Mouse (Mus musculus) liver, embryonic 13.5 days (tissue): Measurements from ENCODE around the gene 1190002N15Rik. TPM values are rescaled to one million over a fixed set of nuclear protein-coding genes. Genes with fewer than 3 reads are reported as not detected.

Experiments used
- ATAC-seq: fragments of 200-750 bp; cut with Nextera tagmentation; 2 replicates; pipeline ENCODE4 v1.8.0; 2017; ENCODE audit warnings: low read depth, mild to moderate bottlenecking, moderate number of reproducible peaks, moderate library complexity
- DNase-seq: peaks from one replicate; pipeline ENCODE4 v3.0.0; 2022
- H3K27ac ChIP-seq: fragments of 300-500 bp; sonication (generic); 2 replicates; pipeline ENCODE4 v1.5.1; 2015; ENCODE audit warnings: moderate library complexity, mild to moderate bottlenecking, inconsistent platforms
- H3K27me3 ChIP-seq: fragments of 300-500 bp; sonication (generic); 2 replicates; pipeline ENCODE4 v1.6.1; 2015; ENCODE audit warnings: mild to moderate bottlenecking, inconsistent platforms
- H3K36me3 ChIP-seq: fragments of 300-500 bp; sonication (generic); 2 replicates; pipeline ENCODE4 v1.6.1; 2015; ENCODE audit warnings: mild to moderate bottlenecking, inconsistent platforms
- H3K4me1 ChIP-seq: fragments of 300-500 bp; sonication (generic); replicated peaks from 2 replicates; pipeline ENCODE4 v1.6.1; 2015; ENCODE audit warnings: inconsistent platforms
- H3K4me2 ChIP-seq: fragments of 300-500 bp; sonication (generic); 2 replicates; pipeline ENCODE4 v1.6.1; 2015; ENCODE audit warnings: inconsistent platforms, mild to moderate bottlenecking, moderate library complexity
- H3K4me3 ChIP-seq: fragments of 300-500 bp; sonication (generic); replicated peaks from 2 replicates; pipeline ENCODE4 v1.5.1; 2015; ENCODE audit warnings: mild to moderate bottlenecking, inconsistent platforms
- H3K9ac ChIP-seq: fragments of 300-500 bp; sonication (generic); 2 replicates; pipeline ENCODE4 v1.6.1; 2015; ENCODE audit warnings: mild to moderate bottlenecking, inconsistent platforms
- H3K9me3 ChIP-seq: fragments of 300-500 bp; sonication (generic); replicated peaks from 2 replicates; pipeline ENCODE4 v1.6.1; 2016; ENCODE audit warnings: inconsistent platforms
- WGBS: fragments of 180-500 bp; shearing (Covaris S2); methylation state at CpG from one replicate; pipeline ENCODE4 v1.1.7; 2015; ENCODE audit not compliant: insufficient replicate concordance; 5-methylcytosine and 5-hydroxymethylcytosine counted together
- polyA plus RNA-seq: library from polyadenylated mRNA; unstranded; fragments of >200 nt; fragmentation: Nextera tagmentation; extraction: Ambion mirVana; gene quantifications from 2 replicates; pipeline ENCODE4 v1.2.1, GENCODE M21; 2015

Gene 1190002N15Rik
- polyA plus RNA-seq, 1 experiment from 2014 or later, result 4.2 TPM

- peak overlapping the region; percentile 43; the same call in 1 of the 2 replicates for H3K27ac ChIP-seq
Measured at GRCm38 (mm10) chr9:94540343-94541095, 2.6 kb upstream of the 1190002N15Rik start.

GRCm38 (mm10) chr9:94539346-94539865, 1.5 kb upstream of the 1190002N15Rik start:
- Histone ChIP-seq H3K4me2 (peak overlapping the region; percentile 95), H3K36me3 (no peaks in the 10 kb centered on the region), H3K4me3 (peak overlapping the region; percentile 85), H3K9me3 (no peaks in the 10 kb centered on the region), H3K27ac (0 out of 2 replicates have a peak overlapping the region, but pooled peaks have one; percentile 13), H3K27me3 (no peaks in the 10 kb centered on the region), H3K9ac (peak overlapping the region; percentile 91), H3K4me1 (peaks cover 55% of the 10 kb centered on the region)
- 49% methylated on average over 8 of the region's 8 CpGs for WGBS
- ATAC-seq, result no peak
- no peak for DNase-seq

More at GRCm38 (mm10) chr9:94540343-94541095, 2.6 kb upstream of the 1190002N15Rik start:
- H3K9ac ChIP-seq, result peak overlapping the region; percentile 36; the same call in 1 of the 2 replicates
- H3K4me2 ChIP-seq, result peak overlapping the region; percentile 41
- ATAC-seq (no peak), DNase-seq (peak; percentile 38)
- H3K27me3 ChIP-seq, result no peaks in the 10 kb centered on the region
- H3K4me3 ChIP-seq, result 0 out of 2 replicates have a peak overlapping the region, but pooled peaks have one; percentile 1
- 35% methylated on average over 10 of the region's 10 CpGs for WGBS
- peaks cover 46% of the 10 kb centered on the region for H3K4me1 ChIP-seq
- no peaks in the 10 kb centered on the region for H3K9me3 ChIP-seq
- H3K36me3 ChIP-seq, result no peaks in the 10 kb centered on the region

DNA sequence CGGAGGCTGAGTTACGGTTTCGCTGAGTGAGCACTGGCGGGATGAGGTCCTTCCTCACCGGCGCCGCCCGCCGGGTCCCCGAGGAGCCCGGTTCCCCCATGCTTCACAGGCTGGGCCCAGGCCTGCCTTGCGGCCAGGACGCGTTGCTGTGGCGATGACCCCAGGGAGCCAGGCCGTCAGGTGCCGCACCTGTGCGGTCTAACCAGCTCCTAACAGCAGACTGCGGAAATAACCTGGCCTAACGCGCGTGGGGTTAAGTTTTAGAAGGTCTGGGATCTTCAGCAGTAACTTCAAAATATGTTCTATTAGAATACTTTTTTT, 902 bp upstream of the 1190002N15Rik start:
- Histone ChIP-seq H3K9ac (peak overlapping the region; percentile 91), H3K9me3 (no peaks in the 10 kb centered on the region), H3K4me1 (peaks cover 57% of the 10 kb centered on the region), H3K4me3 (peak overlapping the region; percentile 85), H3K4me2 (peak overlapping the region; percentile 95), H3K27ac (peak overlapping the region; percentile 91), H3K27me3 (no peaks in the 10 kb centered on the region), H3K36me3 (no peaks in the 10 kb centered on the region)
- under 1% methylated on average over 22 of the region's 22 CpGs for WGBS
- ATAC-seq, result peak; percentile 43
- no peak for DNase-seq

DNA sequence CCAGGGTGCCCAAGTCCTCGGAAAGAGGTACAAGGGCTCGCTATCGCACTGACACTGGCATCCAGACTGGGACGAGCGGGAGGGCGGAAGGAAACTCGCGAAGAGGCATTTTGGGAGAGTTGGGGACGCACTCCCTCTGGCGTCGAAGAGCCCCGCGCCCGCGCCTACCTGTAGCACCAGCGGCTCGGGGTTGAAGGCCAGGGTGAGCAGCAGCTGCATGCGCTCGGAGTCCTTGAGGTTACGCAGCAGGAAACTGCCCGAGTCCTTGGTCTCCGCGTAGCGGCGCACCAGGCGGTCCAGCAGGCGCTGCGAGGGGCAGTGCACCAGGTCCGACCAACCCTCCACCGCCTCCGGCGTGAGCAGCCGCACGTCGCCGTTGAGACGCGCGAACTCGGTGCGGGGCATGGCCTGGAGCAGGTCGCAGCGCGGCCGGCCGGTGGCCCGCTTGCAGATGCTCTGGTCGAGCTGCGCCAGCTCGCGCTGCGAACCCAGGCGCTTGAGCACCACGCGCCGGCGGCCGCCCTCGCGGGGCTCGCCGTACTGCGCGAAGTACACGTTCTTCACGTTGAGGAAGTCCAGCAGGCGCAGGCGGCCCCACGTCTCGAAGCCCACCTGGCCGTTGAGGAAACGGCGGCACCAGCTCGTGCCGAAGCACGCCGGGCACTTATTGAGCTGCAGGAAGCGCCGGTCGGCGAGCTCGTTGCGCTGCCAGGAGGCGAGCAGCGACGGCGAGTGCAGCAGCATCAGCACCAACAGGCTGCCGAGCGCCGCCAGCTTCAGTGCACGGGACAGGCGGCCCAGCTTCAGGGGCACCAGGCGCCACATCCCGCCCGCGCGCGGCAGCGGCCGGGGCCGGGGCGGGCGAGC, 597 bp downstream of the 1190002N15Rik start:
- H3K4me1 ChIP-seq, result peaks cover 68% of the 10 kb centered on the region
- H3K4me3 ChIP-seq, result peak overlapping the region; percentile 85
- peak overlapping the region; percentile 95 for H3K4me2 ChIP-seq
- peak overlapping the region; percentile 91 for H3K27ac ChIP-seq
- no peaks in the 10 kb centered on the region for H3K36me3 ChIP-seq
- WGBS, result under 1% methylated on average over 103 of the region's 103 CpGs
- peak; percentile 45 for ATAC-seq
- DNase-seq, result peak; percentile 63
- no peaks in the 10 kb centered on the region for H3K27me3 ChIP-seq
- peak overlapping the region; percentile 91 for H3K9ac ChIP-seq
- H3K9me3 ChIP-seq, result no peaks in the 10 kb centered on the region

GRCm38 (mm10) chr9:94536261-94536905, 1.5 kb downstream of the 1190002N15Rik start:
- no peak for ATAC-seq
- H3K4me3 ChIP-seq, result peak overlapping the region; percentile 85
- peak overlapping the region; percentile 91 for H3K27ac ChIP-seq
- DNase-seq, result no peak
- H3K4me1 ChIP-seq, result peaks cover 67% of the 10 kb centered on the region
- no peaks in the 10 kb centered on the region for H3K27me3 ChIP-seq
- no peaks in the 10 kb centered on the region for H3K36me3 ChIP-seq
- H3K9ac ChIP-seq, result peak overlapping the region; percentile 91
- H3K9me3 ChIP-seq, result no peaks in the 10 kb centered on the region
- H3K4me2 ChIP-seq, result peak overlapping the region; percentile 95
- WGBS, result 3% methylated on average over 15 of the region's 15 CpGs

- H3K27me3 ChIP-seq, result no peaks in the 10 kb centered on the region
- H3K4me1 ChIP-seq, result peaks cover 58% of the 10 kb centered on the region
- DNase-seq (no peak), ATAC-seq (no peak)
- H3K4me3 ChIP-seq, result no peak overlapping the region
- no peak overlapping the region for H3K9ac ChIP-seq
- no peaks in the 10 kb centered on the region for H3K36me3 ChIP-seq
- H3K27ac ChIP-seq, result no peak overlapping the region
- no peak overlapping the region for H3K4me2 ChIP-seq
- H3K9me3 ChIP-seq, result no peaks in the 10 kb centered on the region
Measured at GRCm38 (mm10) chr9:94534795-94535194, 3.1 kb downstream of the 1190002N15Rik start.

DNA sequence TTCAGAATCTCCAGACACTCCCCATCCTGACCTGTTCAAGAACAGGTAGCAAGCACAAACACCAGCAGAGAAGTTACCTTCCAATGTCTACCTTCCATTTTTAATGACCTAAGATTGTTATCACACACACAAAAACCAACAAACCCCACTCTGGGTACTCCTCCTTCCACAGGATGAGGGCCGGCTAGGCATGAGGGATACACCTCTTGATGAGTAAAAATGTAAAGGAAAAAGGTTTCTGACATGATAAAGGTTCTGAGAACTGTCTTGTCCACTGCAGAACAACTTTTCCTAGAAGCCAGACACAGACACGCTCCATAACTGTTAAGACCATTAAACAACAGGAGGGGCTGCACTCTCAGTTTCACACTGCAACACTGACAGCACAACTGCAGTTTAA, 3.7 kb downstream of the 1190002N15Rik start:
- Histone ChIP-seq H3K36me3 (no peaks in the 10 kb centered on the region), H3K27me3 (no peaks in the 10 kb centered on the region), H3K4me1 (peaks cover 56% of the 10 kb centered on the region), H3K27ac (no peak overlapping the region), H3K4me3 (no peak overlapping the region), H3K9ac (no peak overlapping the region; the same call in 1 of the 2 replicates), H3K9me3 (no peaks in the 10 kb centered on the region), H3K4me2 (peak overlapping the region; percentile 38)
- ATAC-seq, result no peak
- DNase-seq, result no peak
- 23% methylated on average over 2 of the region's 2 CpGs for WGBS

DNA sequence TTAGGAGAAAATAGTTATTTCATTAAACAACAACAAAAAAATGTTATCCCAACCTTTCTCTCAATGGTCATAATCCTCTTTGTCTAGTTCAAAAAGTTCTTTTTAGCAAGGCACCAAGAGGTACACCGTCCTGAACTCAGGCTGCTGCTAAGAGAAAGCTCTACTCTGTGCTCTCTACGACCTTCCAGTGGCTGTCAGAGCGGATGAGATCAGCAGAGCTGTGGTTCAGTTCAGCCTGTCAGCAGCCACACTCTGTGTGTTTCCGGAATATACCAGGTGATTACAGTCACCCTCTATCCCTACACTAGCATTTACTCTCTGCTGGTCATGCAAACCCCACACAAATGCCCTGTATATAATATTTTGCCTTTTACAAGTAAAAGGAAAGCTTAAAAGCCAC, 4.2 kb downstream of the 1190002N15Rik start:
- H3K4me2 ChIP-seq, result peak overlapping the region; percentile 11; the same call in 1 of the 2 replicates
- DNase-seq (no peak), ATAC-seq (no peak)
- WGBS, result 21% methylated on average over 4 of the region's 4 CpGs
- peaks cover 52% of the 10 kb centered on the region for H3K4me1 ChIP-seq
- H3K9ac ChIP-seq, result no peak overlapping the region
- no peaks in the 10 kb centered on the region for H3K9me3 ChIP-seq
- H3K27ac ChIP-seq, result no peak overlapping the region
- no peaks in the 10 kb centered on the region for H3K36me3 ChIP-seq
- no peaks in the 10 kb centered on the region for H3K27me3 ChIP-seq
- H3K4me3 ChIP-seq, result no peak overlapping the region

DNA sequence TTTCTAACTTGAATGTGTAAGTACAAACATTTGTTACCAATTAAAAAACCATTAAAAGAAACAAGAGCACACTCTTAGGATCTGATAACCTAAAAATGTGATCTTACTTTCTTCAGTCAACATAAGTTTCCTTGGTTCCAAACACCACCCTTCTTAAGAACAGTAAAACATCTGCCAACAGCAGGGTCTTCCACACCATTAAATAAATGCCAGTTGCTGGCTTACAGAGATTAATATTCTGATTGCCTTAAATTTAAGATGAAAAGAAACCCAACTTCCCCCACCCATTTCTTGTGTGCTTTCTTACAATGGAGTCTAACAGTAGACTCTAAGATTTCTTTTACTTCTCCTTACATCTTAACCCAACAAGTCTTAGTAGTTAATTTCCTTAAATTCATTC, 7.9 kb downstream of the 1190002N15Rik start:
- no peak for ATAC-seq
- Histone ChIP-seq H3K4me3 (no peak overlapping the region), H3K4me2 (no peak overlapping the region)

GRCm38 (mm10) chr9:94529146-94529746, 8.6 kb downstream of the 1190002N15Rik start:
- 19% methylated on average over 1 of the region's 1 CpGs for WGBS

More for the DNA sequence above, 7.9 kb downstream of the 1190002N15Rik start:
- Histone ChIP-seq H3K9ac (no peak overlapping the region), H3K9me3 (no peaks in the 10 kb centered on the region), H3K4me1 (peaks cover 31% of the 10 kb centered on the region), H3K36me3 (no peaks in the 10 kb centered on the region), H3K27me3 (no peaks in the 10 kb centered on the region), H3K27ac (no peak overlapping the region)
- no peak for DNase-seq

More at GRCm38 (mm10) chr9:94529146-94529746, 8.6 kb downstream of the 1190002N15Rik start:
- Histone ChIP-seq H3K27ac (no peak overlapping the region), H3K4me3 (no peak overlapping the region), H3K9ac (no peak overlapping the region), H3K4me1 (peaks cover 26% of the 10 kb centered on the region), H3K9me3 (no peaks in the 10 kb centered on the region), H3K27me3 (no peaks in the 10 kb centered on the region), H3K4me2 (no peak overlapping the region), H3K36me3 (no peaks in the 10 kb centered on the region)
- no peak for DNase-seq
- ATAC-seq, result no peak
